Mouse (Mus musculus) adrenal gland, adult 8-10 months (tissue): Measurements from ENCODE around the gene Ubxn2a. TPM values are rescaled to one million over a fixed set of nuclear protein-coding genes. Genes with fewer than 3 reads are reported as not detected.
"Not testable (repeated sequence)": the region's sequence is repeated elsewhere in the genome, so short reads cannot be mapped to it uniquely, and the experiment has no call there.

ENCODE experiments used
- DNase-seq: peaks from one replicate; pipeline ENCODE4 v3.0.0; 2022
- total RNA-seq, 4 experiments: library from RNA; stranded (reverse); gene quantifications; 2 replicates each; pipeline ENCODE4 v1.2.4; 2022

Ubxn2a gene
- total RNA-seq, result 10 to 100 TPM; 38.2 to 49.6 (median 42.1) TPM

GRCm38 (mm10) chr12:4906951-4907906 is at the start of gene Ubxn2a:
Gene Ubxn2a, minus strand, starts transcription at chr12:4907705.
- peak; percentile 89 for DNase-seq

GRCm38 (mm10) chr12:4953156-4953555 is 45.7 kb upstream of the Ubxn2a start:
- DNase-seq, result no peak

- no peak for DNase-seq
Measured at GRCm38 (mm10) chr12:4952272-4952671, 44.8 kb upstream of the Ubxn2a start.

GRCm38 (mm10) chr12:4930820-4931548 is 23.5 kb upstream of the Ubxn2a start:
- DNase-seq, result no peak

- DNase-seq, result no peak
Measured at GRCm38 (mm10) chr12:4928197-4928596, 20.7 kb upstream of the Ubxn2a start.

GRCm38 (mm10) chr12:4917805-4918591 is 10.5 kb upstream of the Ubxn2a start:
- DNase-seq, result peak; percentile 46

GRCm38 (mm10) chr12:4916994-4917804 is 9.7 kb upstream of the Ubxn2a start, which contains the start of gene Atad2b:
Gene Atad2b, plus strand, starts transcription at chr12:4917353.
- DNase-seq, result peak; percentile 96

GRCm38 (mm10) chr12:4914944-4915343 is 7.4 kb upstream of the Ubxn2a start:
- DNase-seq, result no peak

GRCm38 (mm10) chr12:4914441-4914840 is 6.9 kb upstream of the Ubxn2a start:
- no peak for DNase-seq

- peak; percentile 54 for DNase-seq
Measured at GRCm38 (mm10) chr12:4911716-4912115, 4.2 kb upstream of the Ubxn2a start.

- not testable (repeated sequence) for DNase-seq
Measured at GRCm38 (mm10) chr12:4910496-4910895, 3.0 kb upstream of the Ubxn2a start.

- DNase-seq, result no peak
Measured at GRCm38 (mm10) chr12:4908391-4908790, 886 bp upstream of the Ubxn2a start.

- DNase-seq, result no peak
Measured at GRCm38 (mm10) chr12:4906476-4906875, 1.0 kb downstream of the Ubxn2a start.

GRCm38 (mm10) chr12:4905946-4906345 is 1.6 kb downstream of the Ubxn2a start:
- DNase-seq, result no peak

GRCm38 (mm10) chr12:4898024-4898423 is 9.5 kb downstream of the Ubxn2a start:
- DNase-seq, result no peak

GRCm38 (mm10) chr12:4889891-4890290 is 17.6 kb downstream of the Ubxn2a start:
- no peak for DNase-seq

GRCm38 (mm10) chr12:4889251-4889650 is 18.3 kb downstream of the Ubxn2a start:
- DNase-seq, result no peak

GRCm38 (mm10) chr12:4888739-4889138 is 18.8 kb downstream of the Ubxn2a start:
- no peak for DNase-seq

- not testable (repeated sequence) for DNase-seq
Measured at GRCm38 (mm10) chr12:4886581-4886980, 20.9 kb downstream of the Ubxn2a start.

GRCm38 (mm10) chr12:4885062-4885461 is 22.4 kb downstream of the Ubxn2a start:
- no peak for DNase-seq

- DNase-seq, result no peak
Measured at GRCm38 (mm10) chr12:4882086-4882485, 25.4 kb downstream of the Ubxn2a start.

GRCm38 (mm10) chr12:4879048-4879447 is 28.5 kb downstream of the Ubxn2a start:
- DNase-seq, result no peak
